Mouse (Mus musculus): ENCODE results near the gene Slc6a17. TPM values are rescaled to one million over a fixed set of nuclear protein-coding genes. Genes with fewer than 3 reads are reported as not detected.

Slc6a17 gene
- polyA plus RNA-seq, 1 experiment: 2.8 TPM

DNA sequence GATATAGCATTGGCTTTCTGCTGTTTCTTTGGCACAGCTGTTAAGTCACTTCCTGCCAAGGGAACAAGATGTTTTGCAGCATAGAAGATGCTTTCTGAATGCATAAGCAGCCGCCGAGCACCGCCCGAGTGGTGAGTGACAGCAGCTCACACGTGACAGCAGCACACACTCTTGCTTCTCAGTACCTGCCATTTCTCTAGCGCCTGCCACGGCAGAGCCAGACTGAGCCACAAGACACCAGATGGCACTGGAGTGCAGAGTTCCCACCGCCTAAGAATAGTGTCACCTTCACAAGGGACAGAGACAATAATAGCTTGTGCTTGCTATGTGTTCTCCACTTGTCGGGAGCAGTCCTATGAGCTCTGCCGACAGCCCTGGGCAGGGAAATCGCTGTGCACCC lies 34.5 kb downstream of the Slc6a17 start:
- 42% methylated on average over 11 of the region's 11 CpGs for whole genome bisulfite sequencing
- DNase-seq (ENCODE audit: low read depth, low spot score): no peak

DNA sequence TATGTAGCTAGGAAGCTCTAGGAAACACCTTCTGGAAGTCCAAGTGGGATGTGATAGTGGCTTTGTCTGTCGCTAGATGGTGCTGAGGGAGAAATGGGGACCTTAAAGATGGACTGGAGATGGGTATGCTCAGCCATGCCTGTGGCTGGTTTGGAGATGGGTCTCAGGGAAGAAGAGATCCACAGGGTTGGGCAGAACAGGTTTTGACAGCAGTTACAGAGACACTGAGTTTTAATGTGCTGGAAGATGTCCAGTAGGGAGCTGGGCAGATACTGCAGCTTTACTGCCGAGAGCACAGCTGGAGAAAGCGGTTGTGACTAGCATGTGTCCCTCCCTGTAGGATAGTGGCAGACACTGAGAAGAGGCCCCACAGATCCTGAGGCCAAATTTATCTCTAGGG lies 37.2 kb downstream of the Slc6a17 start:
- WGBS: 49% methylated on average over 3 of the region's 3 CpGs
- DNase-seq (ENCODE audit: low read depth, low spot score): no peak

DNA sequence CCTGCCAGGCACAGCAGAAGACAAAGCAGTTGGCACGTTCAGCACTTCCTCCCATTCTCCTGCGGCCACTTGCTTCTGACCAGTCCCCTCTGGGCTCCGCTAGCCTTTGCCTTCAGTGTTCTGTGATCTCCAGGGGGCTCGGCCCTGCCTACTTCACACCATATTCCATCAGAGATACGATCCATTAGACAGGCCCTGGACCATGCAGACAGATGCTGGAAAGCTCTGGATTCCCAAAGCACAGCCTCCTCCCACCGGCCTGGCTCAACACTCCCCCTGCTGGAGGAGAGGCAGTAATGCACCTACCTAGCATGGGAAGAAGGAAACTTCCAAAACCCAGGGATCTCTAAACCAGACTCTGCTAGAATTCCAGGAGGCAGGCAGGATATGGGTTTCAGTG lies 45.6 kb downstream of the Slc6a17 start:
- DNase-seq (ENCODE audit: low read depth, low spot score): no peak
- whole genome bisulfite sequencing: 33% methylated on average over 6 of the region's 6 CpGs

DNA sequence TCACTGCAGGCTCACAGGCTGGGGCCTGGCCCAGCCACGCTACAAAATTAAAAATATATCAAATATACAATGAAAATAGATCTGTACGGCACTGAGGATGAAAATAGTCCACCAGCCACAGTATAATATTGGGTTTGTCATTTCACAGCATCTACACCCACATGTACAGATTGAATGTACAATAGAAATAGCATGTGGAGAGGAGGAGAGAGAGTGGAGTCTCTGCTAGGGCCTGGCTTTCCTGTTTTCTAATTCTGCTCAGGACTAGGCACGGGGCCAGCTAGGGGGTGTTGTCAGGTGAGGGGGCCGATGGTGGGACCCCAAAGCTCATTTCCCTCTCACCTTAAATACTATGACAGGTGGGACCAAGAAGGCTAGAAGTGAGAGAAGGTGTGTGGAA lies 48.8 kb downstream of the Slc6a17 start:
- WGBS: 62% methylated on average over 4 of the region's 4 CpGs
- DNase-seq (ENCODE audit: low read depth, low spot score): no peak

DNA sequence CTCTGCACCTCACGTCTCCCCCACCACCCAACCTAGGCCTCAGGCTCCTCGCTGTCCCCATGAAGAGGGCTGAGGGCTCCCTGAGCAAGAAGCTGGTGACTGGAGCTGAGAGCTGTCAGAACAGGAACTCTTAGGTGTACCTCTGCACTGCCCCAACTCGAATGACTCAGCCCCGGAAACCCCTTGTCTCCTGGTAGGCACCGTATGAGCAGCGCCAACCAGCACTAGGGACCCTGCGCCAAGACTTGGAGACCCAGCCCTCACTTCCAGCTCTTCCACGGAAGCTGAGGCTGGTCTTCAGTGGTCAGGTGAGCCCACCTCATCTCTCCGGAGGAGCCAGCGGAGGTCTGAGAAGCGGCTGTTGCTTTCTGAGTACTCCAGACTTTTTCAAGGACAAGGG lies 49.7 kb downstream of the Slc6a17 start:
- WGBS: 76% methylated on average over 11 of the region's 11 CpGs
- DNase-seq (ENCODE audit: low read depth, low spot score): no peak

DNA sequence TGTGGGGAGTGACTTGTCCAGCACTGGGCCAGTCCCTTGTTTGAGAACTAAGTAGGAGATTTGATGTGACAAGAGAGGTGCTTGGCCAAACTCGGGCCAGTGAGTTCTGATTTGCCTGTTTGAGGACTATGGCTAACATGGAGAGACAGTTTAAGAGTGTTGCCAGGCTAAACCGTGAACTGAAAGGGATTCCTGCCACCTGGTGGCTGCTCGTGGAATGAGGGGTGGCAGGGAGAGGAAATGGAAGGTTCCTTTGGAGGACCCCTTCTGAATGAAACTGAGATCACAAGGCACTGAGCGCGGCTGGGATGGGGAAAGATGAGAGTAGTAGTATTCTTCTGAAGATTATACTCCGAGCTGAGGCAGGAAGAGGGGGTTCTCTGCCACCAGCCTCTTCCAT lies 51.2 kb downstream of the Slc6a17 start:
- peak; percentile 8 for DNase-seq (ENCODE audit: low read depth, low spot score)
- 4% methylated on average over 6 of the region's 6 CpGs for WGBS

DNA sequence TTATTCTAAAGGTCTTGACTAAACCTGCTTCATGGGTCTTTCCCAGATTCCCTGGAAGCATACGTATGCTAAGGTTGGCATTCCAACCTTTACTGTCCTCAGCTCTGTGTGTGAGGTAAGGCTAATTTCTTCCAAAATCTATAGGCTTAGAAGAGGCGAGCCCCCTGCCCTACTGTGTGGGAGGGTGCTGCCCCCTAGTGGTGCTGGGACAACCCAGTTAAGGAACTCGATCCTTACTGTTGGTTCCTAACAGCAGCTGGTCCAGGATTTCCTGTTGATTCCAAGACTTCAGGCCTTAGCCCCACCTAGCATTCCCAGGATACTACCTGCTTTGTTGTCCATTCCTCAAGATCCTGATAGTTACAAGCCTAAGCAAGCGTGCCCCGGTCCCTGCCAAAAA lies 55.7 kb downstream of the Slc6a17 start:
- 14% methylated on average over 5 of the region's 5 CpGs for WGBS
- DNase-seq (ENCODE audit: low read depth, low spot score): peak; percentile 3

DNA sequence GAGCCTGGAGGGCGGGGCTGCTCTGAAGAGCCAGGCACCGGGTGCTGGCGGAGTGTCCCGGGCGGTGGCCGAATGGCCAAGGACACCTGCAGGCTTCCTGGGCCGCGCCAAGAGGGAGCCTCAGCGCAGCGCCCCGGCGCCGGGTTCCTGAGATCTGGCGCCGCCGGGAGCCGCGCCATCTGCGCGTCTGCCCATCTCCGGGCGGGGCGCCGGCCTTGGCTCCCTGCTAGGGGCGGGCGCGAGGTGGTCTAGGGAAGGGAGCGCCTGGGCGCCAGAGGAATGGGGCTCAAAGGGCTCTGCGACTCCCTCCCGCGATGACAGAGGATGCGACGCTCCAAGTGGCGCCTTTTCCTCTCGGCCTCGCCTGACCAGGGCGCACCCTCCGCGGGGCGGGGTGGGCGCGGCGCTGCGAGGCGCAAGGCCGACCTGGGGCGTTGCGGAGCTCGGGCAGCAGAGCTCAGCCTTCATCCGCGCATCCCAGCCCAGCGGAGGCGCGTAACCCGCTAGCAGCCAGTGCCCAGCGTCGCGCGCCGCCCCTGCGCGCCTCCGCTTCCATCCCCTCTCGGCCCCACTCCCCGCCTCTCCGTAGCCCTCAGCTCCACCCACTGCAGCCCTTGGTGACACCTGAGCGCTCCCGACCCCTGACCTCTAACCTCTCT lies 57.9 kb downstream of the Slc6a17 start:
- DNase-seq (ENCODE audit: low read depth, low spot score): no peak
- under 1% methylated on average over 69 of the region's 69 CpGs for WGBS

DNA sequence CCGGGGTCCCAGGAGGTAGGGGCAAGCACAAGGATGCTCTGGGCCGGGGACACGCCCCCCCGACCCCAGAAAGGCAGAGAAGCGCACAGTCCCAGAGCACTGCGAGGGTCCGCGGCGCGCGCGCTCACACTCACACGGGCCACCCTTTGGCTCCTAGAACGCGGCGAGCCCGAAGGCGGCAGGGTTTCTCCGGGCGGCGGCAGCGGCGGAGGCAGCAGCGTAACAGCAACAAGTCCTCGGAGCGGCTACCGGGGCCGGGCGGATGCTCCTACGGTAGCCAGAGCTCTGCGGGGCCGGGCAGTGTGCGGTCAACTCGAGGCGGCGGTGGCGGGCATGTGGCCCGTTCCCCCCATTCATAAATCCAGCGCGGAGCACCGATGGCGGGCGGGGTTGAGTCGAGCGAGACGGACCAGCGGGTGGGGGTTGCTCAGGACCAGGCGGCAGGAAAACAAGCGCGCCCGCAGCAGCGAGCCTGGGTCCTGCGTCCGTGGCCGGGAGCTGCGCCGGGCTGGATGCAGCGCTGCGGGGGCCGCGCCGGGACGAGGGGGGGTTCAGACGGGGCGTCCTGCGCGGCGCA lies 58.5 kb downstream of the Slc6a17 start, which contains the start of gene Kcnc4:
Gene Kcnc4, minus strand, starts transcription at position 357 of the 577 bp plus-strand sequence.
- 2% methylated on average over 68 of the region's 68 CpGs for WGBS
- no peak for DNase-seq (ENCODE audit: low read depth, low spot score)

DNA sequence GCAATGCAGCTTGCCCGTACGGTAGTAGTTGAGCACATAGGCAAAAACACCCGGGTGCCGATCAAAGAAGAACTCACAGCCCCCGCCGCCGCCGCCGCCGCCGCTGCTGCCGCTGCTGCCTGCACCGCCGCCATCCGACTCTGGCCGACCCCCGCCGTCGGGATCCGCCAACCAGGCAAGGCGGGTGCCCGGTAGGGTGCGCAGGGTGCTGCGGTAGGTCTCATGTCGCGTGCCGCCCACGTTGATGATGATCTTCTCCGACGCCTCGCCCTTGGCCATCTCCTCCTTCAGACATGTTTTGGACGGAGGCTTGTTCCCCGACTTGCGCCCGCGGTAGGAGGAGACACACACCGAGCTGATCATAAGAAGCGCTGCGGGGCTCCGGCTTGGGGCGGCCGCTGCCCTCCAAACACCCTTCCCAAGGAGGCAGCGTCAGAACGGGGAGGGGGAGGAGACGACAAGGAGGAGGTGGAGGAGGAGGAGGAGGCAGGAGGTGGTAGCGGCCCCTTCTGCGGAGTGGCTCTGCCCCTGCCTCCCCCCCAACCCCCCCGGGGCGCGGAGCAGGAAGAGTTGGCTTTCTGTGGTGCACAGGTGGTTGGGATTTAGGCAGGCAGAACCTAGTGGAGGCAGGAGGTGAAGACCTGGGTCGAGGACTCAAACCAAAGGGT lies 59.2 kb downstream of the Slc6a17 start:
- 1% methylated on average over 51 of the region's 51 CpGs for WGBS
- DNase-seq (ENCODE audit: low read depth, low spot score): no peak

DNA sequence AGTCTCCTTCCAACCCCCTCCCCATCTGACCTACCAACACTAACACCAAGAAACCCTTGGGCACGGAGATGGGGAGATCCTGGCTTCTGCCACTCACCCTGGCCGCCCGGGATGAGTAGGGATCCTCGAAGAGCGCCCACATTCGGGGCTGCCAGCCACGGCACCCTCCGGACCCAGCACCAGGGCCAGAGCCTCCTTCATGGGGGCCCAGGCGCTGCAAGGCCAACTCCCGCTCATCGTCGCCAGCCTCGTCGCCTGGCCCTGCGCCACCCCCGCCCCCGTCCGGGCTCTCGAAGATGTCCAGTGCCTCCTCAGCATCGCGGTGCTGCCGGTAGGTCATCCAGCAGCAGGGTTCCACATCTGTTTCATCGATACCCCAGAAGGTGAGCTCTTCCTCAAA lies 59.7 kb downstream of the Slc6a17 start:
- no peak for DNase-seq (ENCODE audit: low read depth, low spot score)
- 6% methylated on average over 23 of the region's 23 CpGs for WGBS

DNA sequence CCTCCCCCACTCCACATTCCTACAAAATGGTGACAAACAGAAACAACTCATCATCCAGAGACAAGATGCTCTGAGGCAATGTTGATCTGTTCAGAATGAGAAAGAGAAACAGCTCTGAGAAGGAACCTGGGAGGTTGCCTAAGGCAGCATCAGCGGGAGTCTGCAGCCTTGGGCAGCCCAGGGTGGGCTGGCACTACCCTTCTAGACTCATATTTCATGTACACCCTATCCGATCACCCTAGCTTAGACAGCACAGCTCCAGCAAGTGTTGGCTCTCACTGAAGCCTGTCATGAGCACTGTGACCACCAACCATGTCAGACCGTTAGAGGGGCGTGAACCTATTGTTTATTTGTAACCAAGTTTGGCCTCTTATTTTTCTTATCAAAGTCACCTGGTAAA lies 63.5 kb downstream of the Slc6a17 start:
- no peak for DNase-seq (ENCODE audit: low read depth, low spot score)
- 63% methylated on average over 4 of the region's 4 CpGs for WGBS

DNA sequence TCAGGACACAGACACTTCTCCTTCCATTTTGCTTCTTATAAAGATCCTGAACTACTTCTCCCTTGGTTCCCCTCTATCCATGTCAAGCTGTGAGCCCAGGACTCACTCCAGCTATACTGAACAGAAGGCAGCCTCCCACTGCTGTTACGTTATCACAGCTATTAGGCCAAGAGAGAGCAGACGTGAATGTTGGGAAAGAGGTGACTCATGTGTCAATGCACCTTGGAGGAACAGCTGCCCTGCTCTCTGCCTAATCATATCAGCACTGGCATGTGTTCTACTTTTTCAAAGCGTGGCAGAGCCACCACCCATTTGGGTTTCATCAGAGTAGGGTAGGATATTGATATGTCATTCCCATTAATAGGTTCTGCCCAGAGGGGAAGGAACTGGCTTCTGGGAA lies 71.0 kb downstream of the Slc6a17 start:
- 50% methylated on average over 3 of the region's 3 CpGs for WGBS
- no peak for DNase-seq (ENCODE audit: low read depth, low spot score)

DNA sequence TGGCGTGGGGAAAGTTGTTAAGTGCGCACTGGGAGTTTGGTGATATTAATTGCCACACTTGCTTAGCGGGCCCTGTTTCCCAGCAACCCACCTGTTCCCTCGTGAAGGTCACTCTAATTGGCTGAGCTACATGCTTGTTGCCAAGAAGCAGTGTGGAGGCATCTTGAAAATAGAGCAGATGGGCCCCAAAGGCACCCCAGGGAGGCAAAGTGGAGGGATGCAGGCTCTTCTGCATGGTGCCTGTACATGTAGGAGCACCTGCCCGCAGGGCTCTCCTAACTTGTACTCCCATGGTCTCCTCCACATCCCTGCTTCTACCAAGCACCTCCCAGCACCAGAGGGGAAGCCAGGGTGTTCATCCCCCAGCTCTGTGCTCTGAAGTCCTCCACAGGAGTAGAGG lies 74.0 kb downstream of the Slc6a17 start:
- WGBS: 75% methylated on average over 5 of the region's 5 CpGs
- no peak for DNase-seq (ENCODE audit: low read depth, low spot score)

DNA sequence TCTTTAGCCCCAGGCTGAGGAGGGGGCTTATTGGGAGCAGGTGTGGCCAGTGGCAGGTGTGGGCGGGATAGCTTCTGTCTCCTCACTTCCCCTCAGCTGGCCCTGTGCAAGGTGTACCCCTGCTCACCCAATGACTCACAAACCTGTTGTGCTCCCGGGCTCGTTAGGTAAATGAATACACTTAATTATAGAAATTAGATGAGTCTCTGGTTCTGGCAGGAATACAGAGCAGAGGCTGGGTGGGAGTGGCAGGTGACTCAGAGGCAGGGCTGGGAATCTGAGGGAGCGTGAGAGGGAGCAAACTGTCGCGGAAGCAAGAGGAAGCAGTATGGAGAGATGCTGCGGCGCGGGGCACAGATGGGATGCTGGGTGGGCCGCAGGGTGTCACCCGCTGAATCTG lies 75.6 kb downstream of the Slc6a17 start:
- DNase-seq (ENCODE audit: low read depth, low spot score): no peak
- WGBS: 62% methylated on average over 11 of the region's 11 CpGs

DNA sequence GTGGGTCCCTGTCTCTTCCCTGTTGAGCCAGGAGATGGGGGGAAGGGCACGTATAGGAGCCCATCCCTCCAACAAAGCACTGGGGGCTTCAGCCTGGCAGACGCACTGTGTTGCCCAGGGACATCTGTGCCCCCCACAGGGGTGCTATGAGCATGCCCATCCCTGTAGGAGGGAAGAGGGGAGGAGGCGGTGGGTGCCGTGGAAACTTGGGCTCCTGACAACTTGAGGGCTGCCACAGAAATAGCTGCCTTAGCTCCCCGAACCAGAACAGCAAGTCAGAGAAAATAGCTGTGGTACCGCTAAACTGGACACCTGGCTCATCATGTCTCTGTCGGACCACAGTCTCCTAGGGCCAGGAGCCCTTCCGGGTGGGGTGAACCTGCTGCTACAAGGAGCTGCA lies 76.5 kb downstream of the Slc6a17 start:
- 78% methylated on average over 8 of the region's 8 CpGs for WGBS
- DNase-seq (ENCODE audit: low read depth, low spot score): no peak

DNA sequence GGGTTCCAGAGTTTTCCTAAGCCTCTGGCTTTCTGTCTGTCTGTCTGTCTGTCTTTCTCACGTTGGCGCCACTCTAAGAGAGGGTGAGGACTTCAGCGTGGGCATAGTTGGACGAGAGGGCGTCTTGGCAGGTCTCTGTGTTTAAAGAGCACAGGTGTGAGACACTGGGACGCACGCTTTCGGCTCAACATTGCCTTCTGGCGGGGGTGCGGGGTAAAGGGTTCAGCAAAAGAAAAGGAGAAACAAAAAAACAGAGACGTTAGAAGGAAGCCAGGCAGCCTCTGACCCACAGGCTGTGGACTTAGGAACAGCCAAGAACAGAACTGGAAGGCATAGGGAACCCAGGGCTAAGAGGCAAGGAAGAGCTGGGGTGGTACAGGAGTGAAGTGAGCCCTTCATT lies 78.5 kb downstream of the Slc6a17 start:
- WGBS: 83% methylated on average over 11 of the region's 11 CpGs

DNA sequence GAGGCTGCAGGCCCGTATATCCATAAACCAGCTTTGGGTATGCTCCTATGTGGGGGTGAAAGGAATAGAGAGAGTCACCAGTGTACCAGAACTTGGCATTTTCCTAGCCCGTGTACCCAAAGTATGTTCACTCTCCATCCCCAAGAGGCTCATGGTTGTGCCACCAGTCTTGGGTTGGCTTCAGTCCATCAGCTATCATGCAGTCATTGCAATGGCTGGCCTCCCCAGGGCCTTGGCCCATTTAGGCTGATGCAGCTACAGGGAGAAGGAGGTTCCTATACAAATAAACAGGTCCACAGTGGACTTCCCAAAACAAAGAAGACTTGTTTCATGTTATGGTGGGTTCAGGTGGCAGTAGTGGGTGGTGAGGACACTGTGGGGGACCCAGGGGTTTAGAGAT lies 80.2 kb downstream of the Slc6a17 start:
- 94% methylated on average over 2 of the region's 2 CpGs for WGBS

More for the DNA sequence above, 78.5 kb downstream of the Slc6a17 start:
- no peak for DNase-seq (ENCODE audit: low read depth, low spot score)

DNA sequence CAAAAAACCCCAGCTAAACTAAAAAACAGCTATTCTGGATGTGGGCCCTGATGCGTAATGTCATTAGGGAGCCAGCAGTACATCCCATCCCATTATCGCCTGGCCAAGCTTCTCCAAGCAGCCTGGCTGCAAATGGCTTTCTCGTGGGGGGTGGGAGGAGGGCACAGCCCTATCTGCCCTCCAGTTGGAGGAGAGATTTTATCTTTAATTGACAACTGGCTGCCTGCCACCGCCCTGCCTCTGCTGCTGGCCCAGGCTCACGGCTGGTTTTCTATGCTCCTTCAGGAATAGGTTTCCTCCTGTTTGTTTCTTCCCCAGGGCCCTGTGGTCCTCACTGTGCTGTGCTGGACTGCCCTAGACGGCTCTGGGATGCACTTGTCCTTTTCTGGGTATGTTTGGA lies 81.4 kb downstream of the Slc6a17 start:
- 44% methylated on average over 6 of the region's 6 CpGs for WGBS
- no peak for DNase-seq (ENCODE audit: low read depth, low spot score)

More for the DNA sequence above, 80.2 kb downstream of the Slc6a17 start:
- no peak for DNase-seq (ENCODE audit: low read depth, low spot score)

DNA sequence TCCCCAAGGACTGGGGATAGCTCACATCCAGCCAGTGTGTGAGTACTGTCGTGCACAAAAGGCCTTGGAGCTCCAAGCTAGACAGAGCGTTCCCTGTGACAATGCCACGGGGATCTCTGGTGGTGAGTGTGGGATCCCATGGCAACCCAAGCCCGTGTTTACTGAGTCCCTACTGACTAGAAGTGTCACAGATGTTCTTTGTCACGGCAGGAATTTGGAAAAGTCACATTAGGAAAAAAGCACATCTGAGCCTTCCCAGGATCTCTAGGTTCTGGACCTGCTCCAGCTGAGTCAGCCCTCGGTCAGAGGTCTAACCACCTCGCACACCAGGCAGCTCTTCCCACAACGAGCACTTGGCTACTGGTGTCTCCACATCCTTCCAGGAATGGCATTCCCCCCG lies 84.2 kb downstream of the Slc6a17 start:
- WGBS: 52% methylated on average over 9 of the region's 9 CpGs

DNA sequence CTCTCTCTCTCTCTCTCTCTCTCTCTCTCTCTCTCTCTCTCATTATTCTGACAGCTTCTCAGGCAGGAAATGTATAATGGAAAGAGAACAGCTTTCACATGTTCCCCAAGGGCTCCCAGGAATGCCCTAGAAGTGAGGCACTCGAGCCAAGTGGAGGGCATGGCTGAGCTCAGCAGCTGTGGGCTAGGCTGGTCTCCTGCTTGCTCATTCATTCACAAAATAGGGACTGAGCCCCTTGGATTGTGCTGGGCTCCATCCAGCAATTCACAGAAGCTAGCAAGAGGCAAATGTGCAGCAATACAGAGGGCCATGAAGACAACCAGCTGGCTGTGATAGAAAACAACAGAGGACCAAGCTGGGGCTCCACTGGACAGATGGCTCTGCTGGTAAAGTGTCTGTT lies 86.5 kb downstream of the Slc6a17 start:
- WGBS: 14% methylated on average over 1 of the region's 1 CpGs
- no peak for DNase-seq (ENCODE audit: low read depth, low spot score)

More for the DNA sequence above, 84.2 kb downstream of the Slc6a17 start:
- no peak for DNase-seq (ENCODE audit: low read depth, low spot score)

Data from large intestine, adult 2 months (tissue).